Mouse (Mus musculus): ENCODE measurements around the gene Pla2g1b. TPM values are rescaled to one million over a fixed set of nuclear protein-coding genes. Genes with fewer than 3 reads are reported as not detected.

The Pla2g1b gene
- 0.58 TPM in 1 of 2 replicates, not detected in the other for polyA plus RNA-seq (2014; fragmentation: Nextera tagmentation; extraction: Ambion mirVana)

GRCm38 (mm10) chr5:115465642-115466420 lies at the start of gene Pla2g1b:
TSS of gene Pla2g1b (plus strand) at chr5:115466262.
- no peaks in the 10 kb centered on the region for H3K36me3 ChIP-seq (ENCODE audit: control insufficient read depth, insufficient read depth, low read length)
- no peak for ATAC-seq (ENCODE audit: low read depth)
- 53% methylated on average over 9 of the region's 9 CpGs for WGBS
- H3K27ac ChIP-seq (ENCODE audit: low read depth, low read length), result no peak within 1 kb of the TSS
- no peak within 1 kb of the TSS for H3K9ac ChIP-seq (replicated peaks; ENCODE audit: low read depth, low read length)
- H3K4me1 ChIP-seq (ENCODE audit: control insufficient read depth, insufficient read depth, low read length), result peaks cover 3% of the 10 kb centered on the region; the same call in 1 of the 2 replicates
- no peaks in the 10 kb centered on the region for H3K27me3 ChIP-seq (ENCODE audit: control insufficient read depth, insufficient read depth, low read length)
- H3K4me2 ChIP-seq (ENCODE audit: low read depth, low read length), result no peak within 1 kb of the TSS
- no peak within 1 kb of the TSS for H3K4me3 ChIP-seq (ENCODE audit: low read depth, low read length)
- no peaks in the 10 kb centered on the region for H3K9me3 ChIP-seq (ENCODE audit: control insufficient read depth, low read length)

DNA sequence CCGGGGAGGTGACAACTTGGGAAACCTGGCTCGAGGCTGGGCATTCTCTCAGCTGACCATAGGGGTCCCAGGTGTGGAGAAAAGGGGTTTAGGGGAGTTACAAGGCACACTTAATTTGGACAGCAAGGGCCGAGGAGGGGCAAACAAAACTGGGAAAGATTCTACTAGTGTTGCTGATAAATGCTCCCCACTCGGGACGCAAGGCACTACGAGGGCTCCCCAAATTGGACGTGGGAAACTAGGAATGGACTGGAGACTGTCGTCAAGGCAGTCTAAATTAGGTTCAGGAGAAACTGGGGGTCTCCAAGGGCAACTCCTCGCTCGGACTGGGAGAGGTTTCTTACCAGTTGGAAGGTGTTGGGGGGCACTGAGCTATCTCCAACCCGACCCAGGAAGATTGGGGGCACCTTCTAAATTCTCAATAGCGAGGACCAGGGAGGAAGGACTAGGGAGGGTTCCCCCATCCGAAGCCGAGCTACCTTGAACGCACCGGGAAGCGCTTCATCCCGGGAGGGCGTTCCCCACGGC lies 37.2 kb upstream of the Pla2g1b start:
- 1% methylated on average over 19 of the region's 20 CpGs for WGBS
- Histone ChIP-seq H3K27me3 (ENCODE audit: control insufficient read depth, insufficient read depth, low read length) (no peaks in the 10 kb centered on the region), H3K4me2 (ENCODE audit: low read depth, low read length) (peak overlapping the region; percentile 73), H3K9ac (replicated peaks; ENCODE audit: low read depth, low read length) (peak overlapping the region; percentile 100), H3K4me1 (ENCODE audit: control insufficient read depth, insufficient read depth, low read length) (peaks cover 29% of the 10 kb centered on the region), H3K9me3 (ENCODE audit: control insufficient read depth, low read length) (no peaks in the 10 kb centered on the region), H3K27ac (ENCODE audit: low read depth, low read length) (peak overlapping the region; percentile 91), H3K36me3 (ENCODE audit: control insufficient read depth, insufficient read depth, low read length) (0 out of 2 replicates have a peak, but pooled peaks cover 3% of the 10 kb centered on the region), H3K4me3 (ENCODE audit: low read depth, low read length) (peak overlapping the region; percentile 74)
- 0 out of 2 replicates have a peak, but pooled peaks have one; percentile 7 for ATAC-seq (ENCODE audit: low read depth)

DNA sequence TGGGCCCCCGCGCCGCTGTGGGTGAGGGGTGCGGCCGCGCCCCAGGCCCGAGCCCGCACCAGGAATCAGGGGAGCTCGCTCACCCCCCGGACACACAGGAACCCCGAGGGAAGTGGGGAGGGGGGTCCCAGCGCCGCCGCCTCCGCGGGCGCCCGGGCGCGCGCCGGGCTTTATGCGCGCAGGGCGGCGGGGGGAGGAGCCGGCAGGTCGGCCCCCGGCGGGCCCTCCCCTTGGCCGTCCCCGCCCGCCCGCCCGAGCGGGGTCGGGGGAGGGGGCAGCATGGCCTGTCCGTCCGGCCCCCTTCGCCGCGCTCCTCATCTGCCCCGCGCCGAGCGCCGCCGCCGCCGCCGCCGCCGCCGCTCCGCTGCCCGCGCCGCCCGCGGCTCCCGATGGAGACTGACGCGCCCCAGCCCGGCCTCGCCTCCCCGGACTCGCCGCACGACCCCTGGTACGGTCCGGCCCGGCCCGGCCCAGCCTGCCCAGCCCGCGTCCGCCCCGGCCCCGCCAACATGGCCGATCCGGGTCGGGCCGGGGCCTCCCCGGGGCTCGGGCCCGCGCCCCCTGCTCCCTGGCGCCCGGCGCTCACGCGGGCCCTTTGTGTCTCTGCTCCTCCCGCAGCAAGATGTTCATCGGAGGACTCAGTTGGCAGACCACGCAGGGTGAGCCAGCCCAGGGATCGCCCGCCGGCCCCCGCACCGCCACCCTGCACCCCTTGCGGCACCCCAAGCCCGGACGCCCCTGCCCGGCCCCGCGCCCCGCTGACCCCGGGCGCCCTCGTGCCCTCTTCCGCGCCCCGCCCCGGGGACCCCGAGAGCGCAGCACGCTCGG lies 36.5 kb upstream of the Pla2g1b start, which contains the start of gene Msi1:
TSS of gene Msi1 (plus strand) at position 241 of the 828 bp plus-strand sequence.
- Histone ChIP-seq H3K36me3 (ENCODE audit: control insufficient read depth, insufficient read depth, low read length) (0 out of 2 replicates have a peak, but pooled peaks cover 5% of the 10 kb centered on the region), H3K4me3 (ENCODE audit: low read depth, low read length) (peak within 1 kb of the TSS; percentile 74), H3K9ac (replicated peaks; ENCODE audit: low read depth, low read length) (peak within 1 kb of the TSS; percentile 100), H3K9me3 (ENCODE audit: control insufficient read depth, low read length) (no peaks in the 10 kb centered on the region), H3K27ac (ENCODE audit: low read depth, low read length) (peak within 1 kb of the TSS; percentile 91), H3K4me1 (ENCODE audit: control insufficient read depth, insufficient read depth, low read length) (peaks cover 36% of the 10 kb centered on the region), H3K4me2 (ENCODE audit: low read depth, low read length) (peak within 1 kb of the TSS; percentile 73), H3K27me3 (ENCODE audit: control insufficient read depth, insufficient read depth, low read length) (no peaks in the 10 kb centered on the region)
- peak; percentile 52 for ATAC-seq (ENCODE audit: low read depth)
- WGBS, result under 1% methylated on average over 43 of the region's 117 CpGs

DNA sequence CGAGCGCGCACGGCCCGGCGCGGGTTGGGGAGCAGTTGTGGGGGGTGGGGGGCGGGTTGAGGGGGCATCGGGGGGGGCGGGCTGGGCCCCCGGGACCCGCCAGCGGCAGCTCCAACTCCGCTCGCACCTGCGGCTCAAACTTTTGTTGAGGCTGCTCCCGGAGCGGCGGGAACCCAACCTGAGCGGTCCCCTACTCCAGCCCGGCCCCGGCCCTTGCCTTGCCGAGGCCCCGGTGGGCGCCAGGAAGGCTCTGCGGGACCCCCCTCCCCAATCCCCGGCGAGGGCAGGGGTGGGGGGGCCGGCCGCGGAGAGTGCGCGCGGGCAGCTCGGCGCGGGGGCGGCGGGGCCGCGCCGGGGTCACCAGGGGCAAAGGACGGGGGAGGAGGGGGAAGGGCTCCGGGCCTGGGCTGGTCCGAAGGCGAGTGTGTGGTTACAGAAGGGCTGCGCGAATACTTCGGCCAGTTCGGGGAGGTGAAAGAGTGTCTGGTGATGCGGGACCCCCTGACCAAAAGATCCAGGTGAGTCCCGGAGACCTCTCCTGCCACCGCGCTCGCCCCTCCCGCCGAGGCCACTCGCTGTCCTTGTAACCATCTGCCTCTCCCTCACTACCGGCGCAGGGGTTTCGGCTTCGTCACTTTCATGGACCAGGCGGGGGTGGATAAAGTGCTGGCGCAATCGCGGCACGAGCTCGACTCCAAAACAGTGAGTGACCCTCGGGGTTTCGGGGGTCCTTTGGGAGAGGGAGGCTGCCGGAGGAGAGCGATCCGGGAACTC lies 35.7 kb upstream of the Pla2g1b start:
- Histone ChIP-seq H3K4me3 (ENCODE audit: low read depth, low read length) (peak overlapping the region; percentile 74), H3K36me3 (ENCODE audit: control insufficient read depth, insufficient read depth, low read length) (0 out of 2 replicates have a peak, but pooled peaks cover 5% of the 10 kb centered on the region), H3K27me3 (ENCODE audit: control insufficient read depth, insufficient read depth, low read length) (no peaks in the 10 kb centered on the region), H3K9me3 (ENCODE audit: control insufficient read depth, low read length) (no peaks in the 10 kb centered on the region), H3K4me2 (ENCODE audit: low read depth, low read length) (peak overlapping the region; percentile 73), H3K9ac (replicated peaks; ENCODE audit: low read depth, low read length) (peak overlapping the region; percentile 100), H3K27ac (ENCODE audit: low read depth, low read length) (peak overlapping the region; percentile 91), H3K4me1 (ENCODE audit: control insufficient read depth, insufficient read depth, low read length) (peaks cover 44% of the 10 kb centered on the region)
- under 1% methylated on average over 42 of the region's 73 CpGs for WGBS
- ATAC-seq (ENCODE audit: low read depth), result no peak

DNA sequence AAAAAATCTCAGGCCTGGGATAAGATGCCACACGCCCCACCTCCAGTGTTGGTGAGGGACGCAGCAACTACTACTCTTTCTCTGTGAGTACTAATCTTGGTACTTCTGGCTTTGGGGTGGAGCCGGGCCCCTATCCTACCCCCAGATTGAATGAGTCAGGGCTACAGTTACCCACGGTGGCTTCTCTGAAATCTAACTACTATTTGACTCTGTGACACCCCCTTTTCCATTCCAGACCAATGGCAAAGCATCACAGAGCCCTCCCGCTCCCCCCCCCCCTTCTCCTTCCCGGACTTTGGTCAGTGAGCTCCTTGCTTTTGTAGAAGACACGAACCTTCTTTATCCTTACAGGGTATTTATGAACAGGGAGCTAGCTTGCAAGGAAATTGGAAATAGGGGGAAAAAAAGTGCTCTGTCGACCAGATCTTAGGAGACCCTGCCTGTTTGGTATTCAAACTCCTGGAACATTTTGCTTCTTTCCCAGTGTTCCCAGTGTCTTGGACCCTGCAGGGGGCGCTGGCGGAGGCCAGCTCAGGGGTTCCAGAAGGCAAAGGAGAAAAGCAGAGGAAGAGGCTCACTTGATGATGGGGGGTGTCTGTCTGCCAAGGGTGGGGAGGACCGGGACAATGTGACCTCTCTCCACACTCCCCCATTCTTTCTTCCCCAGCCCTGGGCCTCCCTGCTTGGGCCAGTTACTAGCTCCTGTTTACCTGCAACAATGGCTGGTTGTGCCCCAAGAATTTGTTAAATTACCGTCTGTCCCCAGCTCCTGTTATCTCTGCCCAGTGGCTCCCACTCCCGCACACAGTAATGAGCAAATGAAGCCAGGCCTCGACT lies 34.8 kb upstream of the Pla2g1b start:
- Histone ChIP-seq H3K27me3 (ENCODE audit: control insufficient read depth, insufficient read depth, low read length) (no peaks in the 10 kb centered on the region), H3K4me3 (ENCODE audit: low read depth, low read length) (peak overlapping the region; percentile 74), H3K27ac (ENCODE audit: low read depth, low read length) (peak overlapping the region; percentile 91), H3K9ac (replicated peaks; ENCODE audit: low read depth, low read length) (peak overlapping the region; percentile 100), H3K36me3 (ENCODE audit: control insufficient read depth, insufficient read depth, low read length) (0 out of 2 replicates have a peak, but pooled peaks cover 5% of the 10 kb centered on the region), H3K4me1 (ENCODE audit: control insufficient read depth, insufficient read depth, low read length) (peaks cover 53% of the 10 kb centered on the region), H3K4me2 (ENCODE audit: low read depth, low read length) (peak overlapping the region; percentile 73), H3K9me3 (ENCODE audit: control insufficient read depth, low read length) (no peaks in the 10 kb centered on the region)
- WGBS, result 3% methylated on average over 14 of the region's 14 CpGs
- ATAC-seq (ENCODE audit: low read depth), result no peak

DNA sequence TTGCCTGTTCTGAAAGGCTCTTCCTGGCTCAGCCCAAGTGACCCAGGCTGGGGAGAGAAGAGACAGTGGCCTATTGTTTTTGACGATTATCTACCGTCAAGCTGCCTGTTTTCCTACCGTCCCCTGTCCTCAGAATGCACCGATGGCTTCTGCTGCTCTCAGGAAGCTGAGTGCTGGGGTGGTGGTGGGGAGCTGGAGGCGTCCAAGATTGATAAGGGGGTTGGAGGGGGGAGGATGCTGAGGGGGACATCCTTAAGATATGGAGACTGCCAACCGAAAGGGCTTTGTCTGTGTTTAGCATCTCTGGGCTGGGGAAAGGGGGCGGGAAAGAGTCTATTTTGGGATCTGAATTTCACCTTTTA lies 34.2 kb upstream of the Pla2g1b start:
- H3K27ac ChIP-seq (ENCODE audit: low read depth, low read length), result peak overlapping the region; percentile 91
- no peak for ATAC-seq (ENCODE audit: low read depth)
- H3K9ac ChIP-seq (replicated peaks; ENCODE audit: low read depth, low read length), result peak overlapping the region; percentile 100
- 0 out of 2 replicates have a peak, but pooled peaks cover 5% of the 10 kb centered on the region for H3K36me3 ChIP-seq (ENCODE audit: control insufficient read depth, insufficient read depth, low read length)
- H3K4me3 ChIP-seq (ENCODE audit: low read depth, low read length), result peak overlapping the region; percentile 74
- H3K4me2 ChIP-seq (ENCODE audit: low read depth, low read length), result peak overlapping the region; percentile 73
- H3K9me3 ChIP-seq (ENCODE audit: control insufficient read depth, low read length), result no peaks in the 10 kb centered on the region
- 11% methylated on average over 7 of the region's 7 CpGs for WGBS
- no peaks in the 10 kb centered on the region for H3K27me3 ChIP-seq (ENCODE audit: control insufficient read depth, insufficient read depth, low read length)
- peaks cover 59% of the 10 kb centered on the region for H3K4me1 ChIP-seq (ENCODE audit: control insufficient read depth, insufficient read depth, low read length)

GRCm38 (mm10) chr5:115432395-115432794 lies 33.7 kb upstream of the Pla2g1b start:
- Histone ChIP-seq H3K4me1 (ENCODE audit: control insufficient read depth, insufficient read depth, low read length) (peaks cover 64% of the 10 kb centered on the region), H3K4me2 (ENCODE audit: low read depth, low read length) (peak overlapping the region; percentile 73), H3K4me3 (ENCODE audit: low read depth, low read length) (peak overlapping the region; percentile 74), H3K27ac (ENCODE audit: low read depth, low read length) (peak overlapping the region; percentile 91), H3K36me3 (ENCODE audit: control insufficient read depth, insufficient read depth, low read length) (0 out of 2 replicates have a peak, but pooled peaks cover 5% of the 10 kb centered on the region), H3K9me3 (ENCODE audit: control insufficient read depth, low read length) (no peaks in the 10 kb centered on the region), H3K27me3 (ENCODE audit: control insufficient read depth, insufficient read depth, low read length) (no peaks in the 10 kb centered on the region), H3K9ac (replicated peaks; ENCODE audit: low read depth, low read length) (peak overlapping the region; percentile 100)
- WGBS, result 36% methylated on average over 11 of the region's 11 CpGs
- ATAC-seq (ENCODE audit: low read depth), result no peak

Measured in neural tube, embryonic 14.5 days (tissue).